Mouse (Mus musculus) liver, postnatal 0 days (tissue): ENCODE data around the gene Cd19.

Experiments used
- CTCF ChIP-seq: sonication (generic); IDR thresholded peaks from 2 replicates; pipeline ENCODE4 v1.5.1; 2016; ENCODE audit warnings: antibody characterized with exemption, low read depth
- EP300 ChIP-seq: IDR thresholded peaks from 2 replicates; pipeline ENCODE4 v1.6.1; 2016; ENCODE audit warnings: antibody characterized with exemption, low read depth, mild to moderate bottlenecking

DNA sequence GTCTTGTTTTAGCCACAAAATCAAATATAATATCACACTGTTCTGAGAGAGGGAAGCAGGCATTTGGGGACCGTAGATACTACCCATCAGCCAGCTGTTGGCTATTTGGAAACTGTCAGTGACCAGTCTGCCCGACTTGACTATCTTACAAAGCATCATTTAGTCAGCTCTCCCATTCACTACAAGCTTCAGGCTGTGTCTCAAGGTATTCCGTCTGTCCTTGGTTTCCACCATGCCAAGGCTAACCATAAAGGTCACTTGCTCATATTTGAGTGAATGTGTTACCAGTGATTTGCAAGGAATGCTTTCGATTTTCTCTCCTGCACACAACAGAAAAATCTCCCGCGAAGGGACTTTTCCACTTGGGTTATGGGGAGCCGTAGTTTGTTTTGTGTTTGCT is 20.0 kb upstream of the Cd19 start:
- no peak for TF ChIP-seq CTCF
- no peak for TF ChIP-seq EP300
